Mouse (Mus musculus) limb, embryonic 15.5 days (tissue): ENCODE data around the gene Bag2. TPM values are rescaled to one million over a fixed set of nuclear protein-coding genes. Genes with fewer than 3 reads are reported as not detected.
A peak's percentile ranks its signal among the peaks of the same experiment; 100 is the strongest.

Source experiments
- ATAC-seq: fragments of 200-750 bp; cut with Nextera tagmentation; 2 replicates; pipeline ENCODE4 v1.8.0; 2017; ENCODE audit warnings: low read depth, moderate TSS enrichment; ENCODE audit not compliant: insufficient number of reproducible peaks, low FRiP score, low TSS enrichment
- H3K27ac ChIP-seq: fragments of 300-500 bp; sonication (generic); 2 replicates; pipeline ENCODE4 v1.5.1; 2015; ENCODE audit warnings: moderate library complexity, mild to moderate bottlenecking, inconsistent platforms
- H3K27me3 ChIP-seq: fragments of 300-500 bp; sonication (generic); 2 replicates; pipeline ENCODE4 v1.6.1; 2015; ENCODE audit warnings: inconsistent platforms
- H3K36me3 ChIP-seq: fragments of 300-500 bp; sonication (generic); 2 replicates; pipeline ENCODE4 v1.6.1; 2015; ENCODE audit warnings: inconsistent platforms
- H3K4me1 ChIP-seq: fragments of 300-500 bp; sonication (generic); 2 replicates; pipeline ENCODE4 v1.6.1; 2015; ENCODE audit warnings: inconsistent platforms
- H3K4me2 ChIP-seq: fragments of 300-500 bp; sonication (generic); 2 replicates; pipeline ENCODE4 v1.6.1; 2015; ENCODE audit warnings: mild to moderate bottlenecking, inconsistent platforms
- H3K4me3 ChIP-seq: fragments of 300-500 bp; sonication (generic); 2 replicates; pipeline ENCODE4 v1.5.1; 2015; ENCODE audit warnings: mild to moderate bottlenecking, inconsistent platforms
- H3K9ac ChIP-seq: fragments of 300-500 bp; sonication (generic); 2 replicates; pipeline ENCODE4 v1.6.1; 2015; ENCODE audit warnings: inconsistent platforms
- H3K9me3 ChIP-seq: fragments of 300-500 bp; sonication (generic); 2 replicates; pipeline ENCODE4 v1.6.1; 2016; ENCODE audit warnings: inconsistent platforms
- WGBS: fragments of 180-500 bp; shearing (Covaris S2); methylation state at CpG from one replicate; pipeline ENCODE4 v1.1.7; 2015; 5-methylcytosine and 5-hydroxymethylcytosine counted together
- polyA plus RNA-seq: library from polyadenylated mRNA; unstranded; fragments of >200 nt; fragmentation: Nextera tagmentation; extraction: Ambion mirVana; gene quantifications from 2 replicates; pipeline ENCODE4 v1.2.1, GENCODE M21; 2015

Gene Bag2
- 51.4 and 68.0 TPM in 2 replicates for polyA plus RNA-seq

DNA sequence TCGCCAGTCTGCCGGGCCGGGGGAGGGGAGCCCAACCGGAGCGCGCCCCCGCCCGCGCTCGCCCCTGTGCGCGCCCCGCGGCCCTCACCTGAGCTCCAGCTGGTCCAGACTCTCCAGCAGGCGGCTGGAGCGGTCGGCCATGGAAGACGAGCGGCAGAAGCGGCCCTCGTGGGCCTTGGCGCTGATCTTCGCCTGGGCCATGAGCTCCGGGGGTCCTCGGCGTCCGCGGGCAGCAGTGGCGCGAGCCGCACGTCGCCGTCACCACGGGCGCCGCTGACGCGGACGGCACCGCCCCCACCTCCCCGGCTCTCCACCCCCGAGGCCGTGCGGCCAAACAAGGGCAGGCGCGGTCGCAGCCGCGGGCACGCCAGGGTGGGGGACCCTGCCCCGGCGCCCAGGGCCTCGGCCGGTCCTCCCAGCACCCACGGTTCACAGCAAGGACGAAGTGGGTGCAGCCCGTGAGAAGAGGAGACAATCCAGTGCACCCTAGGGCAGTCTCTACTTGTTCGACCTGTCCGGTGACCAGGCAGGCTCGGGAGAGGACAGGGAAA is at the start of gene Bag2:
Gene Bag2 (minus strand): TSS at position 305 of the 551 bp plus-strand sequence.
- H3K9me3 ChIP-seq, result no peaks in the 10 kb centered on the region
- H3K36me3 ChIP-seq, result peaks cover 11% of the 10 kb centered on the region; the same call in 1 of the 2 replicates
- no peaks in the 10 kb centered on the region for H3K27me3 ChIP-seq
- WGBS, result under 1% methylated on average over 61 of the region's 61 CpGs
- H3K4me3 ChIP-seq, result peak within 1 kb of the TSS; percentile 80
- H3K4me2 ChIP-seq, result peak within 1 kb of the TSS; percentile 83
- peaks cover 24% of the 10 kb centered on the region for H3K4me1 ChIP-seq
- H3K9ac ChIP-seq, result peak within 1 kb of the TSS; percentile 83
- ATAC-seq, result peak; percentile 76
- peak within 1 kb of the TSS; percentile 81 for H3K27ac ChIP-seq

DNA sequence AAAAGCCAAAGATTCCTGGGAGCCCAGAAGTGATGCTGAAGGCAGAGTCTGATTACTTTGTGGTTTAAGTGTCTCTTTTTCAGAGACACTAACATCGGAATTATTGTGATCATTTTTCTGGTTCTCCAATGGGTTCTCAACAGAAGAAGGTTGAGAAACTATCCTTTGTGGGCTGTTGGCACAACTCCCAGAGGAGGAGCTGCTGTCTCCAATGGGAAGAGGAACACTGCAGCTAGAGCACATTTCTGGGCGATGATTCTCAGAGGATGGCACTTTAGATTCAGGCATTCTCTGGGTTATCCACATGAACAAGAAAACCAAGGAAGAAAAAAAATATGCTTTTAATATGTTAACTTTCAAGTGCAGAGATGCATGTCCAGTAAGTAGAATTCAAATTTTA is 45.7 kb upstream of the Bag2 start:
- ATAC-seq, result no peak
- H3K4me3 ChIP-seq, result no peak overlapping the region
- 96% methylated on average over 2 of the region's 2 CpGs for WGBS

DNA sequence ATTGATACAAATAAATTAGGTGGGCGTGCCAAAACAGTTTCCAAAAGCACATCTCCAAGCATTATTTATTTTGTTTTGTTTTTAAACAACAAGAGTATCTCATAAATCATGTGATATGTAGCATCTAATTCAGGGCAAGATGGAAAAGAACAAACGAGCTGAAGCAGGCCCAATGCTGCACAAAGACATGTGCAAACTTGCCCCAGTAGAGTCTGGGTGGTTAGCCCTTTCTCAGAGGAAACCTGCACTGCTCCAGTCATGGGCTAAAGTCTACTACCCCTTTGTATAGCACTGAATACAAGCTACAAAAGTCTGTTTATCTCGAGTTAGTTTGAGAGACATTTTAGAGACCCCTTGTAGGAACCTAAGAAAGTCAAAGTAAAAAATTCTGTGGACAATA is 42.0 kb upstream of the Bag2 start:
- Histone ChIP-seq H3K4me3 (no peak overlapping the region), H3K4me2 (no peak overlapping the region), H3K9ac (no peak overlapping the region), H3K27ac (no peak overlapping the region), H3K27me3 (no peaks in the 10 kb centered on the region), H3K4me1 (no peaks in the 10 kb centered on the region), H3K36me3 (peaks cover 61% of the 10 kb centered on the region), H3K9me3 (no peaks in the 10 kb centered on the region)
- whole genome bisulfite sequencing, result 81% methylated on average over 3 of the region's 3 CpGs
- ATAC-seq, result no peak

More for the DNA sequence above, 45.7 kb upstream of the Bag2 start:
- Histone ChIP-seq H3K9ac (no peak overlapping the region), H3K27ac (no peak overlapping the region), H3K36me3 (peaks cover 65% of the 10 kb centered on the region), H3K4me1 (no peaks in the 10 kb centered on the region), H3K4me2 (no peak overlapping the region), H3K9me3 (no peaks in the 10 kb centered on the region), H3K27me3 (no peaks in the 10 kb centered on the region)

DNA sequence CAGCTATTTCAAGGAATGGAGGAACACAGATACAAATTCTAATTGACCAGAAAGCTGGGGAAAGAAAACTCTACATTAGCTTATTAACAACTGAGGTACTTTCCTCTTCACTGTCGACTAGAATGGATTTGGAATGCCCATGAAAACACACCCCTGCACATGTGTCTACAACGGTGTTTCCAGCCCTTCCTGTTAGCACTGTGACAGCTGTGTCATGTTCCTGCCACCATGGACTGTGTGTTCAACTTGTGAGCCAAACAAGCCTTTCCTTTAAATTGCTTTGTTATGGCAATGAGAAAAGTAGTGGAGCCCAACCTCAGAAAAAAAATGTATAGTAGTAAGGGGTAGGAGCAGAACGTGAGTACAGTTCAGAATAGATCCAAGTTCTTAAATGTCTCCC is 30.9 kb upstream of the Bag2 start:
- Histone ChIP-seq H3K4me3 (no peak overlapping the region), H3K9ac (no peak overlapping the region), H3K9me3 (no peaks in the 10 kb centered on the region), H3K4me1 (no peaks in the 10 kb centered on the region), H3K4me2 (no peak overlapping the region), H3K36me3 (peaks cover 8% of the 10 kb centered on the region), H3K27me3 (no peaks in the 10 kb centered on the region), H3K27ac (no peak overlapping the region)
- 41% methylated on average over 3 of the region's 3 CpGs for WGBS
- no peak for ATAC-seq

DNA sequence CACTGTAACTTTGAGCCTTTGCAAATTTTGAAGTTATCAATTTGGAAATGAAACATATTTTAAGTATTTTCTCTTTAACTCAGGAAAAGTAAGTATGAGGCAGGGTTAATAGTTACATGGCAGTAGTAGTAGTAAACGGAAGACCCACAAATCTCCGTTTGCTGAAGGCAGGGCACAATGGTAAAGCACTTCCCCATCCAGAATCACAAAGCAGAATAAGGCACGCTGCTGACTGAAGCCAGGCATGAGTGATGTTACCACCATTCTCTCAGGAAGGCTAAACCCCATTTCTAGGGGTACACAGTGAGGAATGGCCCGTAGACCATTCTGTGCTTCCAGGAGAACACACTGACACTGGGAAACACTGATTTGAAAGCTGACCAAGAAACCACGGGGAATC is 30.5 kb upstream of the Bag2 start:
- H3K9me3 ChIP-seq, result no peaks in the 10 kb centered on the region
- no peak overlapping the region for H3K9ac ChIP-seq
- H3K36me3 ChIP-seq, result peaks cover 10% of the 10 kb centered on the region; the same call in 1 of the 2 replicates
- no peak for ATAC-seq
- no peak overlapping the region for H3K27ac ChIP-seq
- WGBS, result 85% methylated on average over 5 of the region's 5 CpGs
- no peak overlapping the region for H3K4me2 ChIP-seq
- H3K27me3 ChIP-seq, result no peaks in the 10 kb centered on the region
- H3K4me3 ChIP-seq, result no peak overlapping the region
- H3K4me1 ChIP-seq, result no peaks in the 10 kb centered on the region

DNA sequence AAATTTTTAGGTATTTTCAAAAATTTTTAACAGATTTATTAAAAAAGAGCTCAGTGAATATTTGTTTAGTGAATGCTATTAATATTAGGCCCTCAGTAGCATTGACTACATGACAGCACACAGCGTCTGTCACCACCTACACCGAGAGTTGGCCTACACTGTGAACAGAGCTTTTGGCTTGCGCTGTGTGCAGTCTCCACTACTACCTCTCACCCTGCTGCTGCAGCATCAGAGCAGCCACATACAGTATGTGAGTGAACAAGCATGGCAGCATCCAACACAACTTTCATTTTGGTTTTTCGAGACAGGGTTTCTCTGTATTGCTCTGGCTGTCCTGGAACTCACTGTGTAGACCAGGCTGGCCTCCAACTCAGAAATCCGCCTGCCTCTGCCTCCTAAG is 27.0 kb upstream of the Bag2 start:
- Histone ChIP-seq H3K4me1 (no peaks in the 10 kb centered on the region), H3K4me2 (no peak overlapping the region), H3K27ac (no peak overlapping the region), H3K27me3 (no peaks in the 10 kb centered on the region), H3K9ac (no peak overlapping the region), H3K9me3 (no peaks in the 10 kb centered on the region), H3K4me3 (no peak overlapping the region), H3K36me3 (peaks cover 13% of the 10 kb centered on the region; the same call in 1 of the 2 replicates)
- no peak for ATAC-seq
- 96% methylated on average over 5 of the region's 5 CpGs for WGBS

DNA sequence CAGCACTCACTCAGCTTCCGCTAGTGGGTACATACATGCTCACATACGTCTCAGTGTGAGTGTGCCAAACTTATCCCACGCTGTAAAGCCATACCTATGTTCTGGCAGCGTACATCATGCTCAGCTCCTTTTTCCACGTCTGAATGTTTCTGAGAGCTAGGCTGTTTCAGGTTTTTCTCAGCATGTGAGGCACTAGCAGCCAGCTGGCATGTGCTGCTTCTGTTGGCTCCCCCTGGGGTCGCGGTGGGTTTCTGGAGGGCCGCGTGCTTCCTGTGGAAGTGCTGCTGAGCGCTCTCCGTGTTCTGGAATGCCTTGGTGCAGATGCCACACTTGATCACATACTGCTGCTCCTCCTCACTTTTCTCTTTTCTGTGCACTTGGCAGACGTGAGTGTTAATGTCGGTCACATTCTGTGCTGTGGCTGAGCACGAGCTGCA is 18.6 kb upstream of the Bag2 start:
- no peaks in the 10 kb centered on the region for H3K9me3 ChIP-seq
- no peak overlapping the region for H3K4me2 ChIP-seq
- H3K27me3 ChIP-seq, result no peaks in the 10 kb centered on the region
- WGBS, result 78% methylated on average over 14 of the region's 14 CpGs
- peaks cover 52% of the 10 kb centered on the region for H3K36me3 ChIP-seq
- no peak overlapping the region for H3K4me3 ChIP-seq
- ATAC-seq, result no peak
- H3K9ac ChIP-seq, result no peak overlapping the region
- H3K4me1 ChIP-seq, result no peaks in the 10 kb centered on the region
- no peak overlapping the region for H3K27ac ChIP-seq

DNA sequence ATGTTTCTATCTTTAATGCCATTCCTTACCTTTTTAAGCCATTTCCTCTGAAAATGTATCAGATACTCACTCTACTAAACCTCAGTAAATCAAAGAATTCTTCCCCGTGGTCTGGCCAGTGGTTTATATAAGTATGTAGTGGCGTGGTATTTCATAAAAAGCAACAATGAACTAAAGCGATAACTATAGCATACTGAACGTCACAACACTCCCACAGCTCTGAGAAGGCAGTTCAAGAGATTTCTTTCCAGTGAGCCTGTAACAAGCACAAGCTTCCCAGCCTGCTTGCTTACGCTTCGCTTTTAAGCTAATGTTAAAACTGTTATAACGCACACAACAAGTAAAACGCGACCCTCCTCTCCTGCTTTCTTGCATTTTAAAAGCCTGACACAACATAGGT is 14.5 kb upstream of the Bag2 start:
- no peak overlapping the region for H3K4me2 ChIP-seq
- 93% methylated on average over 9 of the region's 9 CpGs for WGBS
- peaks cover 65% of the 10 kb centered on the region for H3K36me3 ChIP-seq
- H3K27me3 ChIP-seq, result no peaks in the 10 kb centered on the region
- H3K9me3 ChIP-seq, result no peaks in the 10 kb centered on the region
- no peak overlapping the region for H3K9ac ChIP-seq
- H3K4me3 ChIP-seq, result no peak overlapping the region
- H3K4me1 ChIP-seq, result no peaks in the 10 kb centered on the region
- no peak for ATAC-seq
- H3K27ac ChIP-seq, result no peak overlapping the region

DNA sequence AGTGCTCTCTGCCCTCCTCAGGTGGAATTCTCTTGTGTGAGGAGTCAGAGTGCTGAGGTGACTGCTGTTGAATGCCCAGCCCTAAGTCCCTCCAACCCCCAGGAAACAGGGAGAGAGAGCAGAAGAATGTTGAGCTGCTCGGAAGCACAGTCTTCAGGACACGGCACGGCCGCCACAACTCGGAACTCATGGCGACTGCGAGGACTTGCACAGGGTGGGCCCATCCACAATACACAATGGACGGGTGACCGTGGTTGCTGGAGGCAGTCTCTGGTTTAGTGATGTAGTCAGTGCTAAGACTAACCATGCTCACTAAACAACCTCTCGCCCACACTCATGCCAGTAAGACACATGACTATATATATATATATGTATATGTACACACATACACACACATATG is 14.0 kb upstream of the Bag2 start:
- no peaks in the 10 kb centered on the region for H3K4me1 ChIP-seq
- no peaks in the 10 kb centered on the region for H3K9me3 ChIP-seq
- no peak overlapping the region for H3K4me3 ChIP-seq
- H3K9ac ChIP-seq, result no peak overlapping the region
- no peak overlapping the region for H3K4me2 ChIP-seq
- H3K27ac ChIP-seq, result no peak overlapping the region
- peaks cover 65% of the 10 kb centered on the region for H3K36me3 ChIP-seq
- no peaks in the 10 kb centered on the region for H3K27me3 ChIP-seq
- 95% methylated on average over 10 of the region's 10 CpGs for WGBS
- no peak for ATAC-seq

DNA sequence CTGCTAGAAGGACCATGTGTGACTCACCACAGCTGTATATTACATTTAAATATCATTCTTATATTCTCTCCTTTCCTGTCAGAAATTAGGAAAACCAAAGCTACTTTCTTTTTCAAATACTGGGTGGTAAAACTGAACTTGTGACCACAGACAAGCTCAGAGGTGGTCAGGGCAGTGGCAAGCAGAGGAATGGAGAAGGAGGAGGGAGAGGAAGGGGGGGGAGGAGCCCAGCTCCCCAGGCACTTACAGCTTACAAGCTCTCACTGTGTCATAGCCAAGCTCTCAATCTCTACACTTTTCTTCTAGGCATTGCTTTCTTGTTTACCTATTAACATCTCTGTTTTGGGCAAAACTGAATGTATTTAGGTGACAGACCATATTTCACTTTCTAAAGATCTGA is 11.2 kb upstream of the Bag2 start:
- H3K4me3 ChIP-seq, result no peak overlapping the region
- H3K36me3 ChIP-seq, result peaks cover 70% of the 10 kb centered on the region
- H3K4me2 ChIP-seq, result no peak overlapping the region
- no peaks in the 10 kb centered on the region for H3K9me3 ChIP-seq
- H3K4me1 ChIP-seq, result no peaks in the 10 kb centered on the region
- no peaks in the 10 kb centered on the region for H3K27me3 ChIP-seq
- no peak overlapping the region for H3K27ac ChIP-seq
- no peak for ATAC-seq
- no peak overlapping the region for H3K9ac ChIP-seq

DNA sequence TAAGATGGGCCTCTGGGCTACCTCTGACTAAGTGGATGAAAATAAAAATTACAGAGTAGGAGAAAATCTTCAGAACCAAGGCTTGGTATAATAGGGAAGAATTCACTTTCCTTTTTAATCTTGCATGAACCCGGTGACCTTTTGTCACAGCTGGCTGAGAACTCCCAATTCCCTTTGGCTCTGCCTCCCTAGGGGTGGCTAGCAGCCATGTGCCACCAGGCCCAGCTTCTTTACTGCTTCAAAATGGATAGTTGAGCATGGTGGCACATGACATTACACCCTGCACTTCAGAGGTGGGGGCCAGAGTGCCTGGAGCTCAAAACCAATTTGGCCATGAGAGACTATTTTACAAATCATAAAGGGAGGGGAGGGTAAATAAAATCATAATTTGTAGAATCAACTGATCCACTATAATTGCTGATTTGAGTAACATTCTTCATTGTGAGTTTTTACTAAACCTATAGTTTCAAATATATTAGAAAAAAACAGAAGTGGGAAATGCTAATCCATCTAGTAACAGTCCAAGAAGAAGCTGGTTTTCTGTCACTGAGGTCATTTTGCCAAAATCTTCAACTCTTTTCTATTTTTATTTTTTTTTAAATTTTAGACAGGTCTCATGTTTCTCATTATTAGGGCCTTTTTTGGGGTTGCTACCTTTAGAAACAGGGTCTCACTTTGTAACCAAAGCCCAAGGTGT is 10.6 kb upstream of the Bag2 start:
- no peak overlapping the region for H3K4me3 ChIP-seq
- WGBS, result 85% methylated on average over 1 of the region's 1 CpGs
- no peak overlapping the region for H3K27ac ChIP-seq
- no peaks in the 10 kb centered on the region for H3K27me3 ChIP-seq
- H3K9ac ChIP-seq, result no peak overlapping the region
- peaks cover 70% of the 10 kb centered on the region for H3K36me3 ChIP-seq
- no peak overlapping the region for H3K4me2 ChIP-seq
- no peak for ATAC-seq
- no peaks in the 10 kb centered on the region for H3K9me3 ChIP-seq
- H3K4me1 ChIP-seq, result no peaks in the 10 kb centered on the region

DNA sequence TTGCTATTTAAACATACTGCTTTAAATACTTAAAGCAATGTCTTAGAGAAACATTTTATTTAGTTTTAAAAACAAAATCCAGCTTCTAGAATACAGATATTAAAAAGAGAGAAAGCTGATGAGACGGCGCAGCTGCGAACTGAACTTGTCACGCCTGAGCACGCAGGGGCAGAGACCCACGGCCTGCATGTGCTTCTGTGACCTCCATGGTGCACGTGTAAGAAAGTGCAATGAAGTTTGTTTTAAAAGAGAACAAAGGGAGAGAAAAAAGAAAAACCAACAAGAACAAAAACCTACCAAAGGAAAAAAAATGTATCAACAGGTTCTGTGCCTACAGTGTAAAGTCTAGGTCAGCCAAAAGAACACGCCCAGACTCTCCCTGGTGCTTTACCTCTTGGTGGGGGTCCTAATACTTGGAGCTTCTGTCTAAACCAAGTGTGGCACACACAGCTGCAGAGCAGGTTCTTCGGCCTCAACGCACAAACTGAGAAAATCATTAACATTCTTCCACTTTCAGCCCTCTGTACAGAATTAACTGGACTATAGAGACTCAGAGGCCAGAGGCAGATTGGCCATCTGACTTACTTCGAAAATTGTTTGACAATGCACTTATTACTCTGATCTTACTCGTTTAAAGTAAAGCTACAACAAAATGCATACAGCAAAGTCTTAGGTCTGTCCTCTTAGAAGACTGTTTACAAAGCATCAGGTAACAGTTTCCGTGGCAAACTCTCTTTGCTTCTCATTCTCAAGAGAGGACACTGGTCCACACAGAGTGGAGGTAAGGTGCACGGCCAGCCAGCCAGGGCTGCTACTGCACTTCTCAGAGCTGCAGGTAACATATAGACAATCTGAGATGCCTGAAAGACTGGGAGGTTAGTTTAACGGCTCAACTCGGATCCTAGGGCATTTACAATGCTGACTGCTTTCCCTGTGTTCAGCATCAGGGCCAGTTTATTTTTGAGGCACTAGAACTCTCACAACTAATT is 9.2 kb upstream of the Bag2 start:
- H3K27me3 ChIP-seq, result no peaks in the 10 kb centered on the region
- no peaks in the 10 kb centered on the region for H3K4me1 ChIP-seq
- H3K27ac ChIP-seq, result no peak overlapping the region
- H3K36me3 ChIP-seq, result peaks cover 57% of the 10 kb centered on the region
- H3K9ac ChIP-seq, result no peak overlapping the region
- H3K4me2 ChIP-seq, result no peak overlapping the region
- 73% methylated on average over 16 of the region's 16 CpGs for WGBS
- no peak for ATAC-seq
- no peak overlapping the region for H3K4me3 ChIP-seq
- H3K9me3 ChIP-seq, result no peaks in the 10 kb centered on the region
